Mouse (Mus musculus) neural tube, embryonic 11.5 days (tissue): ENCODE results near the gene Prrxl1. TPM values are rescaled to one million over a fixed set of nuclear protein-coding genes. Genes with fewer than 3 reads are reported as not detected.

Experiments
- ATAC-seq: fragments of 200-750 bp; cut with Nextera tagmentation; 2 replicates; pipeline ENCODE4 v1.8.0; 2017; ENCODE audit warnings: moderate number of reproducible peaks, mild to moderate bottlenecking, moderate TSS enrichment, moderate library complexity; ENCODE audit not compliant: insufficient read depth, low FRiP score, low TSS enrichment
- DNase-seq: peaks from one replicate; pipeline ENCODE4 v3.0.0-alpha.2; 2015; ENCODE audit warnings: low spot score
- H3K27ac ChIP-seq: fragments of 300-500 bp; sonication (generic); 2 replicates; pipeline ENCODE4 v1.5.1; 2014; ENCODE audit warnings: low read depth, mild to moderate bottlenecking, low read length
- H3K27me3 ChIP-seq: fragments of 300-500 bp; sonication (generic); 2 replicates; pipeline ENCODE4 v1.6.1; 2014; ENCODE audit warnings: mild to moderate bottlenecking, low read length, mixed read lengths; ENCODE audit not compliant: control insufficient read depth, insufficient read depth
- H3K36me3 ChIP-seq: fragments of 300-500 bp; sonication (generic); 2 replicates; pipeline ENCODE4 v1.6.1; 2014; ENCODE audit warnings: mild to moderate bottlenecking, low read length, moderate library complexity, mixed read lengths; ENCODE audit not compliant: control insufficient read depth, insufficient read depth
- H3K4me1 ChIP-seq: fragments of 300-500 bp; sonication (generic); 2 replicates; pipeline ENCODE4 v1.6.1; 2014; ENCODE audit warnings: low read length, mixed read lengths; ENCODE audit not compliant: control insufficient read depth, insufficient read depth
- H3K4me2 ChIP-seq: fragments of 300-500 bp; sonication (generic); 2 replicates; pipeline ENCODE4 v1.6.1; 2014; ENCODE audit warnings: low read depth, mild to moderate bottlenecking, moderate library complexity
- H3K4me3 ChIP-seq: fragments of 300-500 bp; sonication (generic); 2 replicates; pipeline ENCODE4 v1.5.1; 2014; ENCODE audit warnings: low read depth, low read length
- H3K9ac ChIP-seq: fragments of 300-500 bp; sonication (generic); 2 replicates; pipeline ENCODE4 v1.6.1; 2014; ENCODE audit warnings: mild to moderate bottlenecking, low read length
- H3K9me3 ChIP-seq: fragments of 300-500 bp; sonication (generic); 2 replicates; pipeline ENCODE4 v1.6.1; 2016; ENCODE audit warnings: low read length; ENCODE audit not compliant: control insufficient read depth
- WGBS: fragments of 180-500 bp; shearing (Covaris S2); extraction: QIAGEN DNeasy Blood & Tissue Kit; methylation state at CpG from one replicate; pipeline ENCODE4 v1.1.7; 2014; 5-methylcytosine and 5-hydroxymethylcytosine counted together
- polyA plus RNA-seq: library from polyadenylated mRNA; unstranded; fragments of >200 nt; fragmentation: Nextera tagmentation; extraction: Ambion mirVana; gene quantifications from 2 replicates; pipeline ENCODE4 v1.2.1, GENCODE M21; 2014

Prrxl1 gene
- polyA plus RNA-seq, 1 experiment from 2014 or later: 14.0 TPM

DNA sequence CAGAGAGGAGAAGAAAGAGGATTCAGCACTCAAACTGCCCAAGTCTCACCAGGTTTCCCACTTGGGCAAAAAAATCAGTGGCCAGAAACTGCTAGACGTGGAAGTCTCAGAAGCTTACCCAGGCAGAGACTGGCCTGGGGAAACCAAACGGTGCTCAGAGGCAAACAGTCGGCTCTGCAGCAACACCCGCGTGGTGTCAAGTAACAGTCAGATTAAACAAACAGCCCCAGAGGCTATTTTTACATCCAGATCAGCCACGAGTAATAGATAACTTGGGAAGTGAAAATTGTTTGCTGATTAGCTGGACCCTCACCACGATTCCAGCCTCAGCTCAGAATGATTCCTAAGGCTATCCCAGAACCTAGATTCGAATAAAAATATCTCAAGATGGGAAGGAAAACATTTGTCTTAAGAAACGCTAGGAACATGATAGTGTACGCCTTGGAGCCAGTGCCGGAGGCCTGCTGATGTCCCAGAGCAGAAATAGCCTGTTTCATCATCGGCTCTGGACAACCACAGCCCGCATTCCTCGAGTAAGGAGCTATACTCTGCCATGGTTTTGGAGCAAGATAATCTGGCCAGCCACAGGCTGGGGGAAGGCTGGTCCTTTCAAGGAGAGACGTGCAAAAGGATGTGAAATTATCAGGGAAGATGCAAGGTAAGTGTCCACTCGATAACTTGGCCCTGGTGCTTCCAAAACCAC lies 86.1 kb downstream of the Prrxl1 start, which contains the start of gene 3425401B19Rik:
3425401B19Rik (minus strand) TSS at position 170 of the 703 bp plus-strand sequence.
- ATAC-seq: no peak
- 62% methylated on average over 16 of the region's 16 CpGs for WGBS
- no peak for DNase-seq

GRCm38 (mm10) chr14:32695906-32696305 lies 96.7 kb downstream of the Prrxl1 start:
- Histone ChIP-seq H3K4me2 (no peak overlapping the region), H3K4me3 (no peak overlapping the region), H3K9ac (no peak overlapping the region), H3K36me3 (no peaks in the 10 kb centered on the region), H3K27ac (no peak overlapping the region), H3K9me3 (no peaks in the 10 kb centered on the region), H3K4me1 (no peaks in the 10 kb centered on the region), H3K27me3 (no peaks in the 10 kb centered on the region)
- WGBS: 88% methylated on average over 2 of the region's 2 CpGs
- DNase-seq: no peak
- ATAC-seq: no peak

More for the DNA sequence above, 86.1 kb downstream of the Prrxl1 start, which contains the start of gene 3425401B19Rik:
- no peaks in the 10 kb centered on the region for H3K4me1 ChIP-seq
- no peaks in the 10 kb centered on the region for H3K36me3 ChIP-seq
- H3K27ac ChIP-seq: no peak within 1 kb of the TSS
- H3K9ac ChIP-seq: no peak within 1 kb of the TSS
- no peaks in the 10 kb centered on the region for H3K9me3 ChIP-seq
- H3K4me2 ChIP-seq: no peak within 1 kb of the TSS
- no peak within 1 kb of the TSS for H3K4me3 ChIP-seq
- no peaks in the 10 kb centered on the region for H3K27me3 ChIP-seq

GRCm38 (mm10) chr14:32696344-32696743 lies 97.1 kb downstream of the Prrxl1 start:
- Histone ChIP-seq H3K27ac (no peak overlapping the region), H3K4me3 (no peak overlapping the region), H3K9me3 (no peaks in the 10 kb centered on the region), H3K9ac (no peak overlapping the region), H3K36me3 (no peaks in the 10 kb centered on the region), H3K27me3 (no peaks in the 10 kb centered on the region), H3K4me2 (no peak overlapping the region), H3K4me1 (no peaks in the 10 kb centered on the region)
- WGBS: 83% methylated on average over 2 of the region's 2 CpGs
- no peak for ATAC-seq
- DNase-seq: no peak

GRCm38 (mm10) chr14:32697774-32698173 lies 98.6 kb downstream of the Prrxl1 start:
- Histone ChIP-seq H3K9me3 (no peaks in the 10 kb centered on the region), H3K36me3 (no peaks in the 10 kb centered on the region), H3K4me3 (no peak overlapping the region), H3K4me1 (no peaks in the 10 kb centered on the region), H3K4me2 (no peak overlapping the region), H3K27me3 (no peaks in the 10 kb centered on the region), H3K9ac (no peak overlapping the region), H3K27ac (no peak overlapping the region)
- WGBS: 85% methylated on average over 8 of the region's 8 CpGs
- no peak for ATAC-seq
- DNase-seq: no peak

- Histone ChIP-seq H3K4me2 (no peak overlapping the region), H3K9me3 (no peaks in the 10 kb centered on the region), H3K27me3 (no peaks in the 10 kb centered on the region), H3K36me3 (no peaks in the 10 kb centered on the region), H3K27ac (no peak overlapping the region), H3K4me1 (no peaks in the 10 kb centered on the region; the same call in 1 of the 2 replicates), H3K4me3 (no peak overlapping the region), H3K9ac (no peak overlapping the region)
- no peak for DNase-seq
- 84% methylated on average over 3 of the region's 3 CpGs for WGBS
- ATAC-seq: no peak
Measured at GRCm38 (mm10) chr14:32698556-32698955, 99.3 kb downstream of the Prrxl1 start.

Other genes with a start within 250 kb of the Prrxl1 start
- not detected in 2 replicates for gene 1700024G13Rik, start 211.0 kb upstream of the Prrxl1 start, polyA plus RNA-seq
- 20.3 and 27.9 TPM in 2 replicates for gene Slc18a3, start 134.6 kb upstream of the Prrxl1 start, polyA plus RNA-seq
- 2.6 and 4.2 TPM in 2 replicates for gene Chat, start 133.4 kb upstream of the Prrxl1 start, polyA plus RNA-seq
- gene Ercc6, start 85.9 kb upstream of the Prrxl1 start, polyA plus RNA-seq: 24.2 and 25.7 TPM in 2 replicates
- 0.08 and 0.28 TPM in 2 replicates for gene 3425401B19Rik, start 85.9 kb downstream of the Prrxl1 start, polyA plus RNA-seq
- 0.32 and 0.56 TPM in 2 replicates for gene Tmem273, start 186.6 kb downstream of the Prrxl1 start, polyA plus RNA-seq
- not detected in 2 replicates for gene Fam170b, start 234.6 kb downstream of the Prrxl1 start, polyA plus RNA-seq